In genomic region chr17:65611721-65612120, GRCm38 (mm10) we compare ENCODE assay signal across 8 mouse cellular contexts. TPM values are rescaled to one million over a fixed set of nuclear protein-coding genes. Genes with fewer than 3 reads are reported as not detected.
DNase-seq lines count a peak whose midpoint lies in the region; ATAC-seq and TF ChIP-seq lines count a peak whose summit lies in the region.

No protein-coding gene starts in this region.

- H3K36me3 ChIP-seq in kidney, postnatal 0 days (ENCODE audit: insufficient read depth, low read length): no peaks in the 10 kb centered on the region

- peak overlapping the region; percentile 98; the same call in 1 of the 2 replicates for H3K9ac ChIP-seq in kidney, postnatal 0 days (ENCODE audit: low read depth, low read length)

- WGBS in kidney, postnatal 0 days: 4% methylated on average over 4 of the region's 4 CpGs

- no peaks in the 10 kb centered on the region for H3K9me3 ChIP-seq in kidney, postnatal 0 days (replicated peaks; ENCODE audit: low read length)

- TF ChIP-seq POLR2A in brain, embryonic 14.5 days (IDR thresholded peaks at IDR 0.05; ENCODE audit: borderline replicate concordance, extremely low read depth, insufficient read depth, insufficient read length, poor library complexity, severe bottlenecking): no peak

- H3K4me3 ChIP-seq in kidney, postnatal 0 days (replicated peaks; ENCODE audit: low read depth, low read length): peak overlapping the region; percentile 92

- no peak for ATAC-seq in kidney, postnatal 0 days (replicated peaks; ENCODE audit: low FRiP score, low read depth)

- H3K4me1 ChIP-seq in kidney, postnatal 0 days (replicated peaks; ENCODE audit: insufficient read depth, low read length): peaks cover 22% of the 10 kb centered on the region; the same call in 1 of the 2 replicates

- TF ChIP-seq CTCF in kidney, postnatal 0 days (IDR thresholded peaks at IDR 0.05; ENCODE audit: low read depth): no peak
- TF ChIP-seq CTCF in brain, embryonic 14.5 days (IDR thresholded peaks at IDR 0.05; ENCODE audit: borderline replicate concordance, extremely low read depth, insufficient read depth, insufficient read length): no peak

- no peak overlapping the region for H3K27ac ChIP-seq in kidney, postnatal 0 days

- H3K27me3 ChIP-seq in kidney, postnatal 0 days (ENCODE audit: insufficient read depth, low read length): no peaks in the 10 kb centered on the region

- no peak for DNase-seq in kidney, postnatal 0 days (ENCODE audit: low spot score)
- DNase-seq in kidney, postnatal 4 days: no peak
- peak; percentile 16 for DNase-seq in brain, embryonic 14.5 days (ENCODE audit: low read depth)
- DNase-seq in induced T-regulatory cell, adult 2 months (ENCODE audit: low read depth): peak; percentile 52
- DNase-seq in naive thymus-derived CD4-positive, alpha-beta T cell, adult 2 months (ENCODE audit: low read depth): peak; percentile 46
- no peak for DNase-seq in adipocyte (ENCODE audit: low spot score)
- DNase-seq in urinary bladder, postnatal 36 days (ENCODE audit: low spot score in 2 of 2): no peak
- DNase-seq in spleen, adult 18-20 months: no peak

- peak overlapping the region; percentile 81 for H3K4me2 ChIP-seq in kidney, postnatal 0 days (ENCODE audit: low read length)

RNA-seq across cellular contexts. Expression of gene Vapa, which starts 1.6 kb away (rescaled TPM):
- polyA plus RNA-seq in kidney, postnatal 0 days (2015; fragmentation: Nextera tagmentation; extraction: Ambion mirVana): 209 and 218 TPM in 2 replicates
- 75.9 and 76.7 TPM in 2 replicates for polyA plus RNA-seq in brain, embryonic 14.5 days (2012; rRNA removed)

RNA-seq across cellular contexts. Expression of gene Txndc2, which starts 30.2 kb away (rescaled TPM):
- not detected in 2 replicates for polyA plus RNA-seq in kidney, postnatal 0 days (2015; fragmentation: Nextera tagmentation; extraction: Ambion mirVana)
- polyA plus RNA-seq in brain, embryonic 14.5 days (2012; rRNA removed): 0.10 and 0.11 TPM in 2 replicates

Comparison
In these comparisons a context has a peak if more than half of its experiments do, and no peak if none do; other contexts are left out.
1. DNase-seq: peak in brain, embryonic 14.5 days (single experiment), induced T-regulatory cell, adult 2 months (single experiment) and naive thymus-derived CD4-positive, alpha-beta T cell, adult 2 months (single experiment); none in kidney, postnatal 0 days (single experiment), kidney, postnatal 4 days (0 of 2), adipocyte (single experiment), urinary bladder, postnatal 36 days (0 of 2) and spleen, adult 18-20 months (0 of 2).